Mouse (Mus musculus) layer of hippocampus, adult 11-12 months (tissue): ENCODE measurements at regions not wholly inside any gene's neighbourhood (a gene's known extent, or its start where the extent isn't known, plus 50 kb on each side); places are given as distances from the start of the nearest gene placed in this dataset.
A peak's percentile ranks its signal among the peaks of the same experiment; 100 is the strongest.

Experiments
- DNase-seq: peaks from one replicate; pipeline ENCODE4 v3.0.0; 2022; ENCODE audit warnings: low spot score

DNA sequence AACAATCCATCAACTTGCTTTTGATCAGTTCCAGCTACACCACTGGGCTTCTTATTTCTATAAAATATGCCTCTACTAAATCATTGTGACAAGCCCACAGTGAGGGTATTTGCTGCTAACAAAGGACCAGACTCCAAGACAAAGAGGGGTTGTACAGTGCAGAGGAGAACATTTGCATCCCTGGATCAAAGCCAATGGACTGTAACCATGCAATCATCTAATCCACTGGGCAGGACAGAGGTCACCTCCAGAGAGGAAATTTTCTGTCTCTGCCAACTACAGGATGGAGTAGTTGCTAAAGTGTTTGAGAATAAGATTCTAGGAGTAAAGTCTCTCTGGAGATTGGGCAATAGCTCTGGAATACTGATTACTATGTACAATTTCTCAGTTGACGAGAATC, 272.9 kb downstream of the Cox7c start:
- no peak for DNase-seq

DNA sequence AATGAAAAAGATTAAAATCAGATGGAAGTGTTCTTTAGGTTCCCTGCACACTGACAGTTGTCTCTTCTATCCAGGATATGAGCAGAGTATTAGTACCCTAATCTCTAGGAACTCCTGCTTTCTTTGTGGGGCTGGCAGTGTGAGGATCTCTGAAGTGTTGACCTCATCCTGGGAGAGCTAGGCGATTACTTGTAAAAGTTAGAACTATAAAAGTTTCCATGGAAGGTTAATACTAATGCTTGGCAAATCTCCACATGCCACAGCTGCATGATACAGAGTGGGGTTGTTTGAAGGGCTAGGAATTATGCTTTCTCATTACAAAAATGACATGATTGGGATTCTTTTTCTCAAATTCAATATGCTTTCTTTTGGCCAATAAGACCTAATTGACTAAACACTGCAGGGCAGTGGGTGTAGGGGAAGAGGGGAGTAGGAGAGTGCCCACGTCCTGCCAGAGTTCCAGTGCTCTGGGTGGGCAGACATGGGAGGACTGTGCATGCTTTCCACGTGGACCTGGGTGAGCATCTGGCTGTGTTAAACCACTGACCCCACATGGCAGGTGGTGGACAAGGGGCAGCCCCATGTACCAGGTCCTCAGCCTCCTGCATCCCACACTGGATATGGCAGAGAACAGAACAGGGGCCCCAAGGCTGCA, 275.6 kb downstream of the Cox7c start:
- no peak for DNase-seq

DNA sequence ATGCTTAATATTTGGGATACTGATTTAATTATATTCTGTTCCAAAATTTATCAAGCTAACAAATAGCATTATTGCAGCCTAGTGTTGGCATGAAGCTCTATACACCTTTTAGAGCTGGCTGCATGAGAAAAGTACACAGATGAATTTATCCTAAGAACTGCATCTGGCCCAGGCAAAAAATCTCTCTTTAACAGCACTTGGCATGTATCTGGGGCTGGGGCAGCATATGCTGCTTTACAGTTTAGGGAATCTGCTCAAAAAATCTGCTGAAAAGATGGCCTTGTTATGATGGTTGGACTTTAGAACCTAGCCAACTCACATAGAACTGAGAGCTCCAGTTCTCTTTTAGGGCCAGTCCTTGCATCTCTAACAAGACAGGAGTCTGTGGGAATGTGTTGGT, 276.2 kb downstream of the Cox7c start:
- DNase-seq: peak; percentile 18

DNA sequence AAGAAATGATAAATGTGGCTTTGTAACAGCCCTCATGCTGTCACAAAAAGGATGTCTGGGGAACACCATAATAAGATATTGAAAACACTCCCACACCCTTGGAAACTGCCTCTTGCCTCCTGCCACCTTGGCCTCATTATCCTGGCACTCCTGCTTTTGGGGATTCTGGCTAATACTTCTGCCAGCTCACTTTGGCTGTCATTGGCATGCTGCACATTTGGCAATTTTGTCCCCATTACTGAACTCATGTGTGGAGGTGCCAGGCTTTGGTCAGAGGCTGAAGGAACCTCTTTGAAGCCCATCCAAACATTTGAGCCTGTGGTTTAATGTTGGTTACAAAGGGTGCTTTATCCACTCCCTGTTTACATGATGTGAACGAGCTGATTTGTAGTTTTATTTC, 278.2 kb downstream of the Cox7c start:
- no peak for DNase-seq

DNA sequence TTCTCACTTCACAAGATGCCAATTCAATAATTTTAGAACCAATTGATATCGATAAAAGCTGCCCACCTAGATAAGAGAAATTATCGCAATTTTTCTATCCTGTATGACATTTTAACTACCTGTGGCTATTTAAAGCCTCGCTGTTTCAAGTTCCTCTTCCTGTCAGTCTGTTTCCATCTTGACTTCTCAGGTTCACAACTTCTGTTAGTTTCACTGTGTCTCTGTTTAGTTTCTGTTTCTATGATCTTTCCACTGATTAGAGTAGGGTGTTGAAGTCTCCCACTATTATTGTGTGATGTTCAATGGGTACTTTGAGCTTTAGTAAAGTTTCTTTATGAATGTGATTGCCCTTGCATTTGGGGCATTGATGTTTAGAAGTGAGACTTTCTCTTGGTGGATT, 322.1 kb downstream of the Cox7c start:
- no peak for DNase-seq

DNA sequence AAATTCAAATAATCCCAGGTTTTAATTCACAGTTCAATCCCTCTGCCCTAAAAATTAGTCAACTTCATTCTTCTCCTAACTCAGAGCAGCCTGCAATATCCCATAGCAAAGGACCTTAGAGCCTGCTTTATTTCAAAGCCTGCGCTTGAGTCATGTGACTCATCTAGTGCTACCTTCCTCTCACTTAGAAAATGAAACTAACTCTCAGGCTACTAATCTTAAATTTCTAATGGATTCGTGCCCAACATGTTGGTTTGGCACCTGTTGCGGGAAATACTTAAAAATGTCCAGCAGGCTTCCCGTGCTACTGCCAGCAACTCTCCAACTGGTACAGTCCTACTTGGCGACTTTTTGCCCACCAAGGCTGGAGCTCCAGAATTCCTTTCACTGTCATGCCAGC, 322.6 kb downstream of the Cox7c start:
- no peak for DNase-seq

DNA sequence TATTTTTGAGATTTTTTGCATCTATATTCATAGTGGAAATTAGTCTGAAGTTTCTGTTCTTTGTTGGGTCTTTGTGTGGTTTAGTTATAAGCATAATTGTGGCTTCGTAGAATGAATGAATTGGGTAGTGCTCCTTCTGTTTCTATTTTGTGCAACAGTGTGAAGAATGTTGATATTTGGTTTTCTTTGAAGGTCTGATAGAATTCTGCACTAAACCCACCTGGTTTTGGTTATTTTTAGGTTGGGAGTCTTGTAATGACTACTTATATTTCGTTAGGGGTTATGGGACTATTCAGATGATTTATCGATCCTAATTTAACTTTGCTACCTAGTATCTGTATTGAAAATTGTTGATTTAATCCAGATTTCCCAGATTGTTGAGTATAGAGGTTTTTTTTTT, 326.4 kb downstream of the Cox7c start:
- no peak for DNase-seq

DNA sequence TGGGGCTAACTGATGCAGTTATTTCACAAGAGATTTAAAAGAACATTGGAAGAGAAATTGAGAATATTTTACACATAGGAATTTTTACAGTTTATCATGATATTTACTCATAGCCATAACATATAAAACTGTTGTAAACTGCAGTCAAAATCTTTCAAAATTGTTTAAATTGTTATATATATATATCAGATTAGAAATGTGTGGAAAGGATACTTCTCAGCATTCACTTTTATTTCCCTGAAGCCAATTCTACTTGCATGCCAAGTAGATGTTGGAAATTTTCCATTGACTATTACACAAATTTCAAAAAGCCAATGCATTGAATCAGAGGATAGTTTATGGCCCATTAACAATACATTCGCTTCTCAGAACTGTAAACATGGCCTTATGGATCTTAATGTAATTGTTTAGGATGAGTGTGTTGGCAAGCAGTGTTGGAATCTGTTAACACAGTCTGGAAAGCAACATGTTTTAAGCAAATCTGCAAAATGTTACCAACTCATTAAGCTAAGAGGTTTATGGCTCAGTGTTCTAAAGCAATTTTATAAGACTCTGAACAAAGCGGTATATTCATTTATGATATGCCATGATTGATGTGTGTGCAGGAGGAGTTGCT, 330.7 kb downstream of the Cox7c start:
- DNase-seq: peak; percentile 4

DNA sequence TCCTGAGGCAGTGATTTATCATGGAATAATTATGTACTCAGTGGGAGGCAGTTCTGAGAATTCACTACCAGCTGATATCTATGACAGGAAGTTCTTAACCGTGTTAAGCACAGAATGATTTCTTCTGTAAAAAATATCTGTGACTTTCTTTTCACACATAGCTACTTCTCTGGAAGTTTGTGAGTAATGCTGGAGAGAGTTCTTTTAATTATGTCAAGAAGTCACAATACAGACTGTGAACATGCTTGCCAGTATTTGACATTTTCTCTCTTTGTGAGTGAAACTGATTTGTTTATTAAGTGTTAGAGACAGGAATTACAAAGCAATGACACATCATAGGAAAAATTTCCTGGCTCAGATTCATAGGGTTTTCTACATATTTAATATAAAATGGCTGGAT, 354.3 kb downstream of the Cox7c start:
- DNase-seq: no peak
